Mouse (Mus musculus) kidney, postnatal 4 days (tissue): ENCODE results near the gene Clec3b.

Experiments
- DNase-seq, 2 experiments: peaks; one replicate each; pipeline ENCODE4 v3.0.0; 2021; ENCODE audit warnings: mixed read lengths in 2 of 2

Gene Clec3b

GRCm38 (mm10) chr9:123156910-123157361 is 6.2 kb downstream of the Clec3b start:
- peak; percentile 76 to 84 for DNase-seq

GRCm38 (mm10) chr9:123157699-123158098 is 7.0 kb downstream of the Clec3b start:
- DNase-seq: no peak

- peak in 1 of 2 experiments; percentile 34 for DNase-seq
These were observed 7.5 kb downstream of the Clec3b start for GRCm38 (mm10) chr9:123158125-123158836.

GRCm38 (mm10) chr9:123159330-123159729 is 8.6 kb downstream of the Clec3b start:
- DNase-seq: peak; percentile 87 to 88

- DNase-seq: no peak
These were observed 11.0 kb downstream of the Clec3b start for GRCm38 (mm10) chr9:123161792-123162191.

GRCm38 (mm10) chr9:123162985-123163694 is 12.4 kb downstream of the Clec3b start:
- DNase-seq: no peak

GRCm38 (mm10) chr9:123165781-123166443 is 15.2 kb downstream of the Clec3b start:
- no peak for DNase-seq

- DNase-seq: no peak
These were observed 23.0 kb downstream of the Clec3b start for GRCm38 (mm10) chr9:123173760-123174159.

- no peak for DNase-seq
These were observed 23.6 kb downstream of the Clec3b start for GRCm38 (mm10) chr9:123174356-123174755.

GRCm38 (mm10) chr9:123177380-123178048 is 26.8 kb downstream of the Clec3b start:
- no peak for DNase-seq

GRCm38 (mm10) chr9:123180003-123180402 is 29.3 kb downstream of the Clec3b start:
- no peak for DNase-seq

- peak in 1 of 2 experiments; percentile 50 for DNase-seq
These were observed 32.5 kb downstream of the Clec3b start for GRCm38 (mm10) chr9:123183226-123183625.

- no peak for DNase-seq
These were observed 34.8 kb downstream of the Clec3b start for GRCm38 (mm10) chr9:123185546-123185945.

- DNase-seq: no peak
These were observed 35.4 kb downstream of the Clec3b start for GRCm38 (mm10) chr9:123186151-123186550.

- no peak for DNase-seq
These were observed 36.8 kb downstream of the Clec3b start for GRCm38 (mm10) chr9:123187589-123187988.

- DNase-seq: no peak
These were observed 37.5 kb downstream of the Clec3b start for GRCm38 (mm10) chr9:123188271-123188670.

GRCm38 (mm10) chr9:123200116-123200515 is 49.4 kb downstream of the Clec3b start:
- no peak for DNase-seq

GRCm38 (mm10) chr9:123206526-123206925 is 55.8 kb downstream of the Clec3b start:
- DNase-seq: peak in 1 of 2 experiments; percentile 30

GRCm38 (mm10) chr9:123206948-123207347 is 56.2 kb downstream of the Clec3b start:
- DNase-seq: peak; percentile 19 to 47
